Mouse (Mus musculus) left cerebral cortex, adult 8-10 months (tissue): Measurements from ENCODE around the gene Rbfox3. TPM values are rescaled to one million over a fixed set of nuclear protein-coding genes. Genes with fewer than 3 reads are reported as not detected.
"Not testable (repeated sequence)": the region's sequence is repeated elsewhere in the genome, so short reads cannot be mapped to it uniquely, and the experiment has no call there.

Experiments used
- DNase-seq, 2 experiments: peaks; one replicate each; pipeline ENCODE4 v3.0.0; 2022; ENCODE audit warnings: low spot score in 2 of 2
- total RNA-seq, 4 experiments: library from RNA; stranded (reverse); gene quantifications; 2 replicates each; pipeline ENCODE4 v1.2.4; 2022

Gene Rbfox3
- total RNA-seq, 4 experiments from 2014 or later = 295 to 336 (median 323) TPM

DNA sequence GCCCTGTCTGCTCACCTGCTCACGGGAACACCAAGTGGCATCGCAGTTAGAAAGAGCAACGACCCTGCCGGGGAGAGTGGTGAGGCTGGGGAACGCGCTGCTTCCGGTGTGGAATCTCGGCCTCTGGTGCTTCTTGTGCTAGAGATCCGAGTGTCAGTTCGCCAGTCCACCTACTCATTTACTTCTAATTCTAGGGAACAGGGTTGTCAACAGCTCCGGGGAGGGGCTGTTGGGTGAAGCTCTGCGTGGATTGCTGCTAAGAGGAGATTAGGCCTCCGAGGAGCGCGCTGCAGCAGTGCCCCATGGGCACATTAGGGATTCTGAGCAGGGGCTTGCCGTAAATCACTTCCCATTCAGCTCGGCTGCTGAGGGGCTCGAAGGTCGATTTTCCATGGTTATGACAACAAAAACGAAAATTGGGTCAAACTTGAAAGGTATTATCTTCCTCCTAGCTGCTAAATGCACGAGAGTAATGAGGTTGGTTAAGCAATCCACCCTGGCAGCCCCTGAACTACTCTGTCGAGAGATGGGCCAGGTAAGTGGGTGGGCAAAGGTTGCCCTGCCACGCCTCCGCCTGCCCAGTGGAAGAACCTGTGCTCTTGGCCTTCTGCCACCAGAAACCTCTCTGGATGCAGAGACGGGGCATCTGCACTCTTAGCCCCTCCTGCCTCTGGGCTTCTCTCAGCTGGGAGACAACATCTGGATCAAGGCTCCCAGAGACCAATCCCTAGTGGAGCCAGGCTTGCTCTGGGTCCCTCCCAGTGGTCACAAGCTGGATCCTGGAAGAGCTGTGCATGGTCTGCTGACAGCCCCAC is 85.9 kb downstream of the Rbfox3 start:
- DNase-seq = no peak

DNA sequence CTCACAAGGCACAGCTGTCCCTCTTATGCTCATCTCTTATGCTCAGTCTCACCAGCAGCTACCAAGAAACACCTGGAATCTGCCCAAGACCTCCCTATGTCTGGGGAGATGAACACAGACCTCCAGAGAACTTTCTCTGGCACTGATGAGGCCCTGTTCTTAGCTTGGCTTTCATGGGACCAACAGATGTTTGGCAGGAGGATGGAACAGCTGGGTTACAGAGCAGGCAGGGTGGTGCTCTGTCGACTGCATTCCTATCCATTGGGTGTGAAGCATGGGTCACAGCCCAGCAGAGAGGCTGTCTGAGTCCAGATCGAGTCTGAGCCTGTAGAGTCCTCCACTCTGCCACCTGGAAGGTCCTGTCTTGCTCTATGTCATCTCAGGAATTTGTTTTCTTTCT is 90.0 kb downstream of the Rbfox3 start:
- DNase-seq = no peak

DNA sequence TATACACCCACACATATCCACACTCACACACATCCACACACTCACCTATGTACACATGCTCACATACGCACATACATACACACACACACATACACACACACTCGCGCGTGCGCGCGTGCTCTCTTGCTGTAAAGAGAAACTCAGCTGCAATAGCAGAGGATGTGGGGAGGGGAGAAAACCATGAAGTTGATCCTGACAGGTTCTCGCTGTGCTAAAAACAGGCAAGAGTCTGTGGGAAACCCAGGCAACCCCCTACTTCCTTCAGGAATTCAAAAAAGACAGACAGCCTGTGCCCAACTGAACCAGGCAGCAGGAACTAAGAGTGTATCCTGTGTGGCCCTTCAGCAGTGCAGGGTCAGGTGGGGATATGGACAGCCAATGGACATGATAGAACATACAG is 92.9 kb downstream of the Rbfox3 start:
- no peak for DNase-seq

DNA sequence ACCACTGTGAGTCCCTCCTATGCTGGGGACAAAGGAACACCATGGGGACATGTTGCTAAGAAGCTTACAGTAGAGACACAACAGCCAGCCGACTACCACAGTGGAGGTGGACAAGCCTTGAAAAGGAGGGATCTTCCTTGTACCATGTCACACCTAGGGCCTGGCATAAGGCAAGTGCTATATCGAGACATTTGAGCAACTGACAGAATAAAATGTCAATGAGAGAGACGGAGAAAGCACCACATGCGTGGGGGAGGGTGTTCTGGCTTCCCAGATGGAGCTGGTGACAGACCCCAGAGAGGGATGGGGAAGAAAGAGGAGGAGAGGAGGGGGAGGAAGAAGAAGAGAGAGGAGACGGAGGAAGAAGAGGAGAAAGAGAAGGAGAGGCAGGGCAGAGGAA is 96.3 kb downstream of the Rbfox3 start:
- DNase-seq = peak in 1 of 2 experiments; percentile 54

DNA sequence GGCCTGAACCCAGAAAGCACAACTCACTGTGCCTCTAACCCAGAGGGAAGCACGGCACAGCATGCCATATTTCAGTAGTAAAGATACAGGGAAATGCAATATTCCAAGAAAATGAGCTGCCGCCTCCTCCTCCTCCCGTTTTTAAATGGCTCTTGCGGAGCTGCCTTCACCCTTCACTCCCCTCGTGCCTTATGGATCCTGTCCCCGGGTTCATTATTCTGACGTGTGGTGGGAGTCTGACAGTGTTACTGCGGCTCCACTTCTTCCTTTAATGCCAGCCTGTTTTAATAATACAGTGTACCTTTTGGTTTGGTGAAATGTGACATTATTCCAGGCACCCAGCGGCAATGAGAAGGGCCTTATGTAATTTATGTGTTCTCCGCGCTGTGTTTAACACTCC is 97.5 kb downstream of the Rbfox3 start:
- no peak for DNase-seq

DNA sequence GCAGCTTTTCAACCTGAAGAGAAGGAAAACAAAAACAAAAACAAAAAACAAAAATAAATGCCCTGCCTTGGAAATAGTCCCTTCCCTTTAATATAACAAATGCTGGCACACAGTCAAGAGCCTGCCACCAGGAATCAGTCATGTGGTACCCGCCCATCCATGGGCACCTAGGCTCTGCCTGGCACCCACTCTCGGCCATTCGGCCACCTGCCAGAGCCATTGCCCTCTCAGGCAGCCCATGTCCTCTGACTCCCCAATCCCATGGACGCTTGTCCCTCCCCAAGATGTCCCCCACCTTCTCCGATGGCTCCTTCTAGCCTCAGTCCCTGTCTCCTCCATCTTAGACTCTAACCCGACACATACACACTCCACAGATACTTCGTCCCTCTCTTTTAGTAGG is 100.0 kb downstream of the Rbfox3 start:
- DNase-seq = no peak

DNA sequence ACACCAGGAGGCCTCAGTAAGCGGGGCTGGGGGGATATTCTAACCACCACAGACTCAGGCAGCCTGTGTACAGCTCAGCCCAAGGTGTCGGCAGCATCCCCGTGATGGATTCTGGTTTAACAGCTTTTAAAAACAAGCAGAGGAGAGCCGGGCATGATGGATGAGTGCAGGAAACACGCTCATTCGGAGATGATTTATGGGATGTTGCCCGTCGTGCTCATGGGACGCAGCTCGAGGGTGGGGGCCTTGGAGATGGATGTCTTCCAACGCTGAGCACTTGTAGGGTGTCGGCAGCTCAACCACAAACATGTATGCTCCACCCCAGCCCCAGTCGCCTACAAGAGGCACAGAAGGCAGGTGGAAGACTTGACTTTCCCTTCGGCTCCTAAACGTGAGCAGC is 103.9 kb downstream of the Rbfox3 start:
- no peak for DNase-seq

DNA sequence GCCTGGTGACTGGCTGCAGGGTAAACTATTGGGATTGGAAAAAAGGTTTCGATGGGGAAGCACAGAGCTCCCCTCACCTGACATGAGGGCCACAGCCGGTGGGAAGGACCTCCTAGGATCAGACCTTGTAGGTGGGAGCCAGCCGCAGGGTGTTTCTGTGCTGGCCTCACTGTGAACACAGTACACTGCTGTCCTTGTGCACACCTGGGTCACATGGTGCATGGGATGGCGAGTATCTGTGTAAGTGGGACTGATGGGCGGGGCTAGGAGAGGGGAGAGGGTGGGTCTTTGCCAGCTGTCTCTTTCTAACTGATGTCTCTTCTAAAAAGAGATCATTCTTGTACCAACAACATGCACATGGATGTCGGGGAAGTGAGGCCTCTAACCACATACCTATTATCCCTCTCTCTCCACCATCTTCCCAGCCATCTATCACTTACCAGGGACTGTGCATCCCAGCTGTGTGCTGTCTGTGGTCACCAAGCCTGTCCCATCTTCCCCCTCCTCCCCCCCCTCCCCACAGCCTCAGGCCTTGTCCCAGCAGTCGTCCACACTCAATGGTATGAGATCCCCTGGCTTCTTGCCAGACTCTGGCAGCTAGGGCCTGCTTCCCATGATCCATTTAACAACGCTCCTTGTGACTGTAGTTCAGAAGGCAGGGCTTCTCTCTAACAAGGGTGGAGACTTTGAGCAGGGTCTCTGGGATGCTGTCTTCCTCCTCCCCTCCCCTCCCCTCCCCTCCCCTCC is 116.4 kb downstream of the Rbfox3 start:
- DNase-seq = no peak

DNA sequence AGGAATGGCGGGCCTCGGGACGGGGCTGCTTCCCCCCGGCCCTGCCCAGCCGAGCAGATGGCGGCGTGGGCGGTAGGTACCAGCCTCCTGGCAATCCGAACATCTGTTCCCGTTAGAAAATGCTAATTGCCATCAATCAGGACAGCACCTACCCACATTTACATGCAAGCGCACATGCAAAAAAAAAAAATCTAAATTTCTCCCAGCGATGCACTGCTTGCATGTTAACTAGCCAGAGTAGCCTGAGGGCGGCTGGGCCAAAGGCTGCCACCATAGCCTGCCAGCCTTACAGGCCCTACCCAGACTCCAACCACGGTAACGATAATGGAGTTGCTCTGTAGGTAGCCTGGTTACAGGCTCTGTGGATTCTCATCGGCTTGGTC is 117.8 kb downstream of the Rbfox3 start:
- DNase-seq = peak; percentile 72 to 92

DNA sequence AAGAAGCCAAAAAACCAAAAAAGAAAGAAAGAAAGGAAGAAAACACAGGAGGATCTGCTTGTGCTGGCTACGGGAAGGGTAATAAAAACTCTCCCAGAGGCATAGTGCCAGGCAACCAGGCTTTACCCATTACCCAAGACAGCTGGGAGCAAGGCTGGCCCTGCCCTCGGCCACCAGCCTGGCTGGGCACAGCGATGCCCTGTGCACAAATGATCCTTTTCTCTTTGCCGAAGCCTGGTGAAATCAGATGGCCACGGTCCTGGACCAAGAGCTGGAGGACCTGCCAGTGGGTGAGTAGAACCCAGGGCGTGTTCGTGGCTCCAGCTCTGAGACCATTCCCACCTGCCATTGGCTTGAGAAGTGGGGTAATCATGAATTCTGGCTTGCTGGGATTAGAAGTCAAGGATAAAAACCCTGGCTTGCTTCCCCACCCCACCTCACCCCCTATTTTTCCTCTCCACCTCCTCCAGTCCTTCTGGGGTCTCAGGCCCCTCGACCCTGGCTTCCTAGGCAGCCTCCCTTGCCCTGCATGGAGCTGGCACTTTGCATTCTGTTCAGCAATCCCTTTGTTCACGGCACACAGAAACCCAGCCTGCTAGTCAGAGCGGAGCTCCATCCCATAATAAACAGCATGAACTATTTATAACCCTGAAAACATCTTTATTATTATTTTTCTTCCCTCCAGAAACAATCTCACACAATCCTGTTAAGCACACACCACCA is 118.3 kb downstream of the Rbfox3 start:
- DNase-seq = peak in 1 of 2 experiments; percentile 58

DNA sequence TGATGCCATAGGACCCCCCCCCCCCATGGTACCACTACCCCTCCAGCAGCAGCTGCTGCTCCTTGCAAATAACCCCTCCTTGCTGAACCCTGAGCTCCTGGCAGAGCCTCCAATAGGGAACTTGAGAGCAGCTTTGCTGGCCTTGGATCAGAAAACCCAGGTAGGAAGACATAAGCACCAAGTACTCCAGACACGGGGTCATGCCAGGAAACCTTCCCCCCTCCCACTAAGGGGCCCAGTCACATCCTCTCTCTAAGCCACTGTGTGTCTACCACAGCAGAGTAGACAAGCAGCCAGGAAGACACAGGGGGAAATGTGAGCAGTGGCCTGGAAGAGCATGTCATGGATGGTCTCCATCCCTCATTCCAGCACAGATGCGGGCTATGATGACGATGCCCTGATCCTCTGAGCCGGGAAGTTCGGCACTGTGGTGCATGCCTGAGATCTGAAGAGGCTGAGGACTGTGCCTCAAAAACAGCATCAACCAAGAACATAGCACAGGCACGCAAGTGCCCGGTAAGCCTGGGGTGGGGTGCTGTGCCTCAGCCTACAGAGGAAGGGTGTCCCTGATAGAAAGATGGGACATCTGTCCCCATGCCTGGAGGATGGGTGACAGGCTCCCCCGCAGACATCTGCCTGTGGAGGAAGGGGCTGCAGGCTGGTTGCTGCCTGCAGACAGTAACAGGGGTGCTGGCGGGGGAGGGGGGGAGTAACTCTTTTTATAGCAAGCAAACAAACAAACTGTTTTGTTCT is 119.1 kb downstream of the Rbfox3 start:
- peak in 1 of 2 experiments; percentile 90 for DNase-seq

DNA sequence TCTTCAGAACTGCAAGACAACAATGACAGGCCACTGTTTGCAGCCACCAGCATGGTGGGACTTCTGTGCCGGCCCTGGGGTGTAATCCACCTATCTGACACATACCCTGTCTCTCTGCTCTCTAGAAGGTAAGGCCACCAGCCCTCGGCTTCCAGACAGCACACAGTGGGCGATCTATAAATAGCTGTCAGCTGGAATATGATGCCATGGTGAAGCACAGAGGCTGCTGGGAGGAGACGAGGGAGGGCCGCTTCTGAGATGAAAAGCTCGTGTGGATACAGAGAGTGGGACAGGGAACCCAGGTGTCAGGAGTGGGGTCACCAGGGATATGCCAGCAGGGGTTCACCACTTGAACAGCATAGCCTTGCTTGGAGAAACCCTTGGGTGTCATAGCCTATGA is 120.0 kb downstream of the Rbfox3 start:
- peak in 1 of 2 experiments; percentile 74 for DNase-seq

DNA sequence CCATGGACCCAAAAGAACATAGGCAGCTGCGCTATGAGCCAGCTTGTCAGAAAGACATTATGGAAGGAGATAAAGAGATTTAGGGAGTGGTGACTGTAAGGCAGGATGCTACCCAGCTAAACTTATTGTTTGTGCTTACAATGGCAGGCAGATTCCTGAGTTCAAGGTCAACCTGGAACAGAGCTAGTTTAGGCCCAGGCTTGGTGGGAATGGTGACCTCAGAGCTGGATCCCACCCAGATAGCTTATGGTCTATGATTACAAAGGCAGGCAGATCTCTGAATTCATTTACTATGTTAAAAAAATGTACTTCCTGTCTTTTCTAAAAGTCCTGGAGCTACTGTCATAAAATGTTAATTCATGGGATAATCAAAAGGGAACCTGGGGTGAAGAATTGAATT is 123.3 kb downstream of the Rbfox3 start:
- DNase-seq = no peak

DNA sequence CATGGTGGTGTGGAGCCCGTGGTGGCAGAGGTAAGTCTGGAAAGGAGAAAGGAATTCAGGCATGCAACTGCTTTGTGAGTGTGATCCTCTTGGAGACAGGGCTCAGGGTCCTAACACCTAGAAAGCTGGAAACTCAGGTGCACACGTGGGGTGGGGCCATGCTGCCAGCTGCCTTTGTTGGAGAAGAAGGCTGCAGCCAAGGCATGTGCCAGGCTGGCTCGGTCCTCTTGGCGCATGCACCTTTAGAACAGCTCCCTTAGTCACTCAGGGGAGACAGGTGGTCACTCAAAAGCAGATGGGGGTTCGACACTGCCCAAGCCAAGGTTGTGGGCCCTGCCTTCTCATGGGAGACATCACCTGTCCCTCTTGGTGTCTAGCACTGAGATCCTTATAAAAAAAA is 128.7 kb downstream of the Rbfox3 start:
- DNase-seq = no peak

DNA sequence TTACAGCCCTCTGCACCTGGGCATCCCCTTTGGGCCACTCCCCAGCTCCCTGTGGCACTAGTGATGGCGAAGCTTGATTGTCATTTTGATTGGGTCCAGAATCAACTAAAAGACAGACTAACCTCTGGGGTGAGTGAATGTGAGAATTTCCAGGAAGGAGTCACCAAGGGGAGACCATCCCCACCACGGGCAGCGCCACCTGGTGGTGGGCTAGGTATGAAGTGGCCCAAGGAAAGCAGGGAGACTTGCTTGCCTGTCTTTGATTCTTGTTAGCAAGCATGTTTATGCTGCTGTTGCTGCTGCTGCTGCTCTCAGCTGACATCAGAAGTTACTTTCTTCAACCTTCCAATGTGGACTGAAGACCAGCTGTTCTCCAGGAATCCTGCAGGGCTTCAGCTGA is 135.6 kb downstream of the Rbfox3 start:
- DNase-seq = no peak

DNA sequence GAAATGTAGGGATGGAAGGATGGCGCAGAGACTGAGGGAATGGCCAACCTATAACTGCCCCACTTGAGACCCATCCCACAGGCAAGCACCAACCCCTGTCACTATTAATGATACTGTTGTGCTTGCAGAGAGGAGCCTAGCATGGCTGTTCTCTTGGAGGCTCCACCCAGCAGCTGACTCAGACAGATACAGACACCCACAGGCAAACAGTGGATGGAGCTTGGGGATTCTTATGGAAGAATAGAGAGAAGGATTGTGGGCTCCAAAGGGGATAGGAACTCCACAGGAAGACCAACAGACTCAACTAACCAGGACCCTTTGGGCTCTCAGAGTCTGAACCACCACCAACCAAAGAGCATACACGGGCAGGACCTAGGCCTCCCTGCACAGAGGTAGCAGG is 136.6 kb downstream of the Rbfox3 start:
- DNase-seq = not testable (repeated sequence)

DNA sequence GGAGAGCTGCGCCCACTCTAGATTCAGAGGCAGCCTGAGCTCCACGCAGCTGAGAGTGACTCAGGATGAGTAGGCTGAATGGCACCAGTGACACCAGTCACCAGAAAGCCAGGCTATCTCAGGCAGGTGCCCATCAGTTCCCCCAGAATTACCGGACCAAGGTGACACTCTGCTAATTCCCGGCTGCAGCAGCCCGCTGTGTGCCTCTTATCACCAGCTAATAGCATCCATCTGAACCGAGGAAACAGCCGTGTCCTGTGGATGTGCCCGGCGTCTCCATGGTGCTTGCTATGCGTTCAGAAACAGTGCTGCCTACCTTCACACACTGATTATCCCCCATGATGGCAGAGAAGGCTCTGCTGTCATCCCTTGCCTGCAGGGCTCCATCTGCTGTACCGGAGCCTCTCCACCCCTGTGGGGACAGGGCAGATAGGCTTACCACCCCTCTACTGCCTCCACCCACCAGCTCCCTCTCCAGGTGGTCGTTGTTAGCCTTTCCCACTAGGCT is 138.3 kb downstream of the Rbfox3 start:
- DNase-seq = no peak

DNA sequence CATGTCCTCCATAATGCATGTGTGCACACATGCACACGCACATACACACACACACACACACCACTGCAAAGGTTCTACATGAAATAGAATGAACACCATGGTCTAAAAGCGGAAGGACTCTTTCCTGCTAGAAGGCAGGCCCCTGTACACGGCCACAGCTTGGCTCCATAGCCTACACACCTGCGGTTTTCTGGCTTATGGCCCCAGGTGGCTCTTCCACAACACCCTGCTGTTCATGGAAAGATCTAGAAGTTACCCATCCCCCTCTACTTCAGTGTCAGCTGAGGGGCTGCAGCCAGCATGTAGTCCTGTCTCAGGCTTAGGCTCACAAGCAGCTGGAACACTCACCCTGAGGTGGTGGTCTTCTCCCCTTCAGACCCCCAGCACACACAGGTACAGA is 140.0 kb downstream of the Rbfox3 start:
- DNase-seq = no peak

DNA sequence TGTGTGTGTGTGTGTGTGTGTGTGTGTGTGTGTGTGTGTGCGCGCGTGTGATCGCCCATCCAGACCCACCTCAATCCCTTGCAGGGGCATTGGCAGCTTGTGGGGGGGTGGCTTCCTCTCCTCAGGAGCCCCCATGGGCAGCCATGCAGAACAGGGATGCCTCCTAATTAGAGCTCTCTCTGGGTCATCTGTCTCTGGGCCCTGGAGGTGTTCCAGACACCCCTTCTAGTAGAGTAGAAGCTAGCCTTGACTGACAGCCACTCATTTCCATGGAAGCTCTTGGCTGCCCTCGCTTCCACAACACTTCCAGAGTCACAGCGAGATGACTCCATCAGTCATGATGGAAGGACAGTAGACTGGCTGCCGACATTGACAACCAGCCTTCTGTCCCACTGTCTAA is 140.6 kb downstream of the Rbfox3 start:
- no peak for DNase-seq

DNA sequence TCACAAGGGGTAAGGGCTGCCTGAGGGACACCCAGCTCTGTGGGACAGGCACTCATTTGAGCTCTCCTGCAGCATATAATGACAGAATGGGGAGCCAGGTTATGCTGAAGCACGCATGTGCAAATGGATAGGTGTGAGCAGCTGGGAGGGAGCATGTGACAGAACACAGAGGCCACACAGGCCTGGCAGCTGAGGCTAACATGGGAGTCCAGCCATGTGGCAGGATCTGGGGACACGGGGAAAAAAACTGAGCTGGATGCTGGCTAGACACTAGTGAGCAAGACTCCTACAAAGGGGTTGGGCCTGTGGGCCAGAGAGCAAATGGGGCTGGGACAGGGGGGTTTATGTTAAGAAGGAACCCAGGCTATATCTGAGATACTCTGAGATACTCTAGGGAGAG is 141.9 kb downstream of the Rbfox3 start:
- DNase-seq = no peak

DNA sequence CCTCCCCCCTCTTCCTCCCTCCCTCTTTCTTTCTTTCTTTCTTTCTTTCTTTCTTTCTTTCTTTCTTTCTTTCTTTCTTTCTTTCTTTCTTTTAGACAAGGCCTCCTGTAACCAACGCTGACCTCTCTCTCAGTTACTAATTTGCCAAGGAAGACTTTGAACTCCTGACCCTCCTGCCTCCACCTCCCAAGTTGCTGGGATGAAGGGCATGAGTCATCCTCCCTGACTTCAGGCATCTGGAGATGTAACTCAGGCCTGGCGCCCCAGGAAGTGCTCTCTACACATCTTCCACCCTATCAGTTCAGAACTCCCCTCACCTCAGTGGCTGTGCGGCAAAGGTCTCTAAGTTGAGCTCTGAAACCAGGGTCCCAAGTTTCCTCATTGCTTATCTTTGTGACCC is 143.0 kb downstream of the Rbfox3 start:
- DNase-seq = no peak
